ENCODE assay signal across 8 mouse cellular contexts in the genomic region with DNA sequence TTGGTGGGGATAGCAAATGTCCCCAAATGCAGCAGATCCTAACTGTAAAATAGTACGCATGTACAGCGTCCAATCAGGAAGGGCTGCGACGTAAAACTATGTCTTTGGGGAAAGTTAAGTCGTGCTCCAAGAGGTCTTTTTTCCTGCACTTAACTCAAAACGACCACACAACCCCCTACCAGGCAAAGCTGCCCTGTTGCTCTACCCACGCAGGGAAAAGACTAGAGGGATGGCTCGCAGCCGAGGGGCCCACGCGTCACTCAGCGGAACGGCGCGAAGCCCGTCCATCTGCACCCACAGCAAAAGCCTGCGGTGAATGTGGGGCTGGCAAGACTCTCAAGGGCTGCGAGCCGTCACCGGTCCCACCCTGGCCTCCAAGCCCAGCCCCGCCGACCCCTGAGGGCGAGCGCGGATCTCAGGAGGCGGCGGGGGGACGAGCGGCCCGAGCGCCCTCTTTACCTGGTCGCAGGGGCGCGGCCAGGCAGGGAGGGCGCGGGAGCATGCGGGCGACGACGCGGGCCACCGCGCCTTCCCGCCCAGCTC. TPM values are rescaled to one million over a fixed set of nuclear protein-coding genes. Genes with fewer than 3 reads are reported as not detected.
A peak's percentile ranks its signal among the peaks of the same experiment; 100 is the strongest.
DNase-seq lines count a peak whose midpoint lies in the region; ATAC-seq and TF ChIP-seq lines count a peak whose summit lies in the region.

No protein-coding gene starts in this region.

- no peaks in the 10 kb centered on the region for H3K36me3 ChIP-seq in liver, adult 2 months (ENCODE audit: control insufficient read depth, insufficient read depth, low read length)
- no peaks in the 10 kb centered on the region for H3K36me3 ChIP-seq in intestine, embryonic 15.5 days
- H3K36me3 ChIP-seq in liver, postnatal 0 days (replicated peaks; ENCODE audit: insufficient read depth, low read length) = no peaks in the 10 kb centered on the region
- no peaks in the 10 kb centered on the region; the same call in 1 of the 2 replicates for H3K36me3 ChIP-seq in small intestine, adult 2 months (ENCODE audit: control insufficient read depth, insufficient read depth, low read length)

- no peak for TF ChIP-seq EP300 in liver, postnatal 0 days (IDR thresholded peaks at IDR 0.05; ENCODE audit: low read depth)

- H3K9me3 ChIP-seq in intestine, embryonic 15.5 days = no peaks in the 10 kb centered on the region
- H3K9me3 ChIP-seq in liver, postnatal 0 days (ENCODE audit: low read length) = no peaks in the 10 kb centered on the region

- under 1% methylated on average over 44 of the region's 44 CpGs for WGBS in liver, adult 2 months
- WGBS in intestine, embryonic 15.5 days = under 1% methylated on average over 44 of the region's 44 CpGs
- WGBS in liver, postnatal 0 days (ENCODE audit: insufficient replicate concordance) = under 1% methylated on average over 43 of the region's 44 CpGs
- under 1% methylated on average over 44 of the region's 44 CpGs for WGBS in small intestine, adult 2 months

- peak; percentile 90 for ATAC-seq in intestine, embryonic 15.5 days
- peak; percentile 77 for ATAC-seq in liver, postnatal 0 days

- peak overlapping the region; percentile 52 for H3K4me2 ChIP-seq in intestine, embryonic 15.5 days (replicated peaks)
- peak overlapping the region; percentile 92 for H3K4me2 ChIP-seq in liver, postnatal 0 days (ENCODE audit: low read depth, low read length)

- H3K27ac ChIP-seq in liver, adult 2 months (replicated peaks; ENCODE audit: insufficient read depth, low read depth, low read length) = no peak overlapping the region
- peak overlapping the region; percentile 99 for H3K27ac ChIP-seq in intestine, embryonic 15.5 days
- peak overlapping the region; percentile 92 for H3K27ac ChIP-seq in liver, postnatal 0 days (ENCODE audit: low read depth)
- peak overlapping the region; percentile 62; the same call in 1 of the 2 replicates for H3K27ac ChIP-seq in small intestine, adult 2 months (ENCODE audit: insufficient read depth, low read depth, low read length)

- H3K4me1 ChIP-seq in liver, adult 2 months (ENCODE audit: control insufficient read depth, insufficient read depth, low read length) = peaks cover 6% of the 10 kb centered on the region; the same call in 1 of the 2 replicates
- H3K4me1 ChIP-seq in intestine, embryonic 15.5 days (replicated peaks) = peaks cover 5% of the 10 kb centered on the region; the same call in 1 of the 2 replicates
- H3K4me1 ChIP-seq in liver, postnatal 0 days (ENCODE audit: insufficient read depth) = peaks cover 24% of the 10 kb centered on the region
- H3K4me1 ChIP-seq in small intestine, adult 2 months (ENCODE audit: control insufficient read depth, insufficient read depth, insufficient read length, low read length) = 0 out of 2 replicates have a peak, but pooled peaks cover 2% of the 10 kb centered on the region

- H3K27me3 ChIP-seq in liver, adult 2 months (ENCODE audit: control insufficient read depth, insufficient read depth, low read length) = no peaks in the 10 kb centered on the region
- no peaks in the 10 kb centered on the region for H3K27me3 ChIP-seq in intestine, embryonic 15.5 days (replicated peaks)
- no peaks in the 10 kb centered on the region for H3K27me3 ChIP-seq in liver, postnatal 0 days (ENCODE audit: insufficient read depth, low read length)
- no peaks in the 10 kb centered on the region for H3K27me3 ChIP-seq in small intestine, adult 2 months (ENCODE audit: control insufficient read depth, insufficient read depth, low read length)

- TF ChIP-seq POLR2A in liver, adult 2 months (IDR thresholded peaks at IDR 0.05; ENCODE audit: extremely low read depth, insufficient read depth, low read length) = no peak
- TF ChIP-seq POLR2A in small intestine, adult 2 months (IDR thresholded peaks at IDR 0.05; ENCODE audit: low read depth, low read length) = no peak

- TF ChIP-seq CTCF in liver, adult 2 months (IDR thresholded peaks at IDR 0.05; ENCODE audit: low read depth, low read length) = no peak
- TF ChIP-seq CTCF in liver, postnatal 0 days (IDR thresholded peaks at IDR 0.05; ENCODE audit: low read depth) = no peak
- no peak for TF ChIP-seq CTCF in small intestine, adult 2 months (IDR thresholded peaks at IDR 0.05; ENCODE audit: extremely low read depth, insufficient read length, insufficient replicate concordance, low read depth, low read length)

- peak; percentile 16 for DNase-seq in liver, adult 2 months (ENCODE audit: extremely low read depth, low read depth, low spot score)
- DNase-seq in liver (no peak), adipocyte (ENCODE audit: low spot score) (peak; percentile 35)
- peak; percentile 4 for DNase-seq in fibroblast of lung, adult 2 months (ENCODE audit: low read depth)
- DNase-seq in liver, postnatal 0 days = no peak
- DNase-seq in spleen, postnatal 10 days (ENCODE audit: low spot score in 2 of 2) = no peak

- H3K4me3 ChIP-seq in liver, adult 2 months (ENCODE audit: insufficient read depth, low read depth, low read length) = peak overlapping the region; percentile 83
- H3K4me3 ChIP-seq in intestine, embryonic 15.5 days (replicated peaks) = peak overlapping the region; percentile 98
- peak overlapping the region; percentile 90 for H3K4me3 ChIP-seq in liver, postnatal 0 days (ENCODE audit: low read depth, low read length)
- peak overlapping the region; percentile 91 for H3K4me3 ChIP-seq in small intestine, adult 2 months (ENCODE audit: low read depth, low read length)

- H3K79me2 ChIP-seq in liver, adult 2 months (ENCODE audit: control insufficient read depth, insufficient read depth, low read length) = peaks cover 5% of the 10 kb centered on the region; the same call in 1 of the 2 replicates

- peak overlapping the region; percentile 82 for H3K9ac ChIP-seq in liver, adult 2 months (ENCODE audit: low read depth, low read length)
- H3K9ac ChIP-seq in intestine, embryonic 15.5 days = peak overlapping the region; percentile 98
- peak overlapping the region; percentile 84 for H3K9ac ChIP-seq in liver, postnatal 0 days (replicated peaks)

RNA-seq across cellular contexts. Expression of a gene that starts 0.4 kb away (rescaled TPM):
- 4.1 and 4.6 TPM in 2 replicates for total RNA-seq in liver, adult 2 months (2014; rRNA removed)
- 1.5 and 3.0 TPM in 2 replicates for polyA plus RNA-seq in liver, adult 2 months (2012; rRNA removed)
- 20.9 and 21.9 TPM in 2 replicates for polyA plus RNA-seq in intestine, embryonic 15.5 days (2015; fragmentation: Nextera tagmentation; extraction: Ambion mirVana)
- 7.9 and 9.0 TPM in 2 replicates for polyA plus RNA-seq in liver, postnatal 0 days (2015; fragmentation: Nextera tagmentation; extraction: Ambion mirVana)
- 3.7 and 4.1 TPM in 2 replicates for polyA plus RNA-seq in small intestine, adult 2 months (2012; rRNA removed)

RNA-seq across cellular contexts. Expression of a gene that starts 0.6 kb away (rescaled TPM):
- 2.1 and 4.8 TPM in 2 replicates for total RNA-seq in liver, adult 2 months (2014; rRNA removed)
- polyA plus RNA-seq in liver, adult 2 months (2012; rRNA removed) = 1.2 and 1.7 TPM in 2 replicates
- polyA plus RNA-seq in intestine, embryonic 15.5 days (2015; fragmentation: Nextera tagmentation; extraction: Ambion mirVana) = 5.4 and 7.0 TPM in 2 replicates
- 1.4 and 1.6 TPM in 2 replicates for polyA plus RNA-seq in liver, postnatal 0 days (2015; fragmentation: Nextera tagmentation; extraction: Ambion mirVana)
- 1.3 and 2.2 TPM in 2 replicates for polyA plus RNA-seq in small intestine, adult 2 months (2012; rRNA removed)

Comparison
In these comparisons a context has a peak if more than half of its experiments do, and no peak if none do; other contexts are left out.
1. DNase-seq: peak in liver, adult 2 months (single experiment), adipocyte (single experiment) and fibroblast of lung, adult 2 months (single experiment); none in liver (single experiment), liver, postnatal 0 days (single experiment) and spleen, postnatal 10 days (0 of 2).
2. Peak in every context shown above with its lines, with median percentiles within 50 percentile points of each other: H3K4me3 ChIP-seq and H3K9ac ChIP-seq.